Mouse (Mus musculus) neural tube, postnatal 0 days (tissue): ENCODE results near the gene Gm21616. TPM values are rescaled to one million over a fixed set of nuclear protein-coding genes. Genes with fewer than 3 reads are reported as not detected.

ENCODE experiments used
- polyA plus RNA-seq: library from polyadenylated mRNA; unstranded; fragments of >200 nt; fragmentation: Nextera tagmentation; extraction: Ambion mirVana; gene quantifications from 2 replicates; pipeline ENCODE4 v1.2.1, GENCODE M21; 2015

Gene Gm21616
- polyA plus RNA-seq, result not detected in 2 replicates

GRCm38 (mm10) chrX:125435242-125435641, at the start of gene Gm21616:
TSS of gene Gm21616 (plus strand) at chrX:125435542.

